Mouse (Mus musculus): ENCODE results near the gene Upf2. TPM values are rescaled to one million over a fixed set of nuclear protein-coding genes. Genes with fewer than 3 reads are reported as not detected.

The Upf2 gene
- total RNA-seq (2023), result 55.8 to 66.7 TPM (median 58.0 TPM) in 4 replicates

DNA sequence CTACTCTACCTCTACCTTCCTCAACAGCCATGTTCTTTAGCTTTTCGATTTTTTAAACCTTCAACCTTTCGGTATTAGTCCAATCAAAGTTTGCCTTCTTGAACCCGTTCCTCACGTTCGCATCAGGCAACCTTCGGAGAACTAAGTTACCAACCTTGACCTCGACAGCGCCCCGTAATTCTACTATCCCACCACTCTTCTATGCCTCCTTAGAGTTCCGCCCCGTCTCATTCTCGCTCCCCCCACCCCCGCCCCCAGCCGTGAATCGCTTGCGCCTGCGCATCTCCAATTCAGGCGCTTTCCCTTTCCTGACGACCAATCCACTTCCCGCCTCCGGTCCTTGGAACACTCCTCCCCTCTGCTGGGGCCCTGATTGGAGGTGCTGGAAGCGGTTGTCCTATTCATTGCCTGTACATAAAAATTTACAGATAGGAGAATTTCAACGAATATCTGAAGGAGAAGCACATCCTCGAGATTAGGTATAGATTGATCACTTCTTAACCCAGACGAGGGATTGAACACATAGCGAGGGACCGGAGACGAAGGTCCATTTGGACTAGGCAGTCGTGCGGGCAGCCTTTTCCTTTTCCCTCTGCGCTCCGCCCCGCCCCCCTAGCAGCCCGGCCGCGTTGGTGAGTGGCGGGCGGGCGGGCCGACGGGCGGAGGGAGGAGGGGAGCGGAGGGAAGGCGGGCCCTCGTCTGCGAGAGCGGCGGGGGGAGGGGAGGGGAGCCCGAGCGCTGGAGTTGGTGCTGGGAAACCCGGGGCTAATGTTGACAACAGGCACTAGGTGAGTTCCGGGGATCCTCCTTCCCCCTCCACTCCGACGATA is at the start of gene Upf2:
Gene Upf2 (plus strand): TSS at position 704 of the 830 bp plus-strand sequence.

DNA sequence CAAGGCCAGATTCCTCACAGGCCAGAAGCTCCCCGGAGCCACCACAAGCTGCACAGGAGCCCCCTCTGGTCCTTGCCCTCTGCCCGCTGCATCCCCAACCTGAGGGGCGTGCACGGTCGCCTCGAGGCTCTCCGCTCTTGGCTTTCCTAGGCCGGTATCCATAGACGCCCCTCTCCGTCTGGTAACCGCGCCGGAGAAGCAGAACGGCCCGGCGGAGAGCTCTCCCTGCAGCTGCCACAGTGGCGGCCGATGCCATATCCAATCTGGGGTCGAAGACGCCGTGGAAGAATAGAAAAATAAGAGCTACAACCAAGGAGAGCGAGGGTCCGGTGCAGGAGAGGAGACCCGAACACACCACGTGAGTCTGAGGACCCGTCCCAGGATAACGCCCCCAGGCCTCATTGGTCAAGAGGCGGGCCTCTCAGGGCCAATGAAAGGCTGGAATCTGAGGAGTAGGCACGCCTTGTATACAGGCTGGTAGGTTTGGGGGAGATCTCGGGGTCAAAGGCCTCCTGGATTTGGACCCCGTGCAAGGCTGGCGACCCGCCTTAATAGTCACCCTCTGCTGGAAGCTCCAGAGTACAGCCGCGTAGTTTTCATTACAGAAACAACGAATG is 8.7 kb upstream of the Upf2 start, which contains the start of gene Dhtkd1:
Gene Dhtkd1 (minus strand): TSS at position 377 of the 617 bp plus-strand sequence.

Other genes starting within 250 kb of the Upf2 start
- gene Camk1d, start 237.0 kb upstream of the Upf2 start, total RNA-seq (2023), result 53.6 to 70.1 TPM (median 55.7 TPM) in 4 replicates
- gene Nudt5, start 106.5 kb upstream of the Upf2 start, total RNA-seq (2023), result 24.5 to 30.3 TPM (median 28.6 TPM) in 4 replicates
- 80.0 to 107 TPM (median 88.6 TPM) in 4 replicates for gene Cdc123, start 106.3 kb upstream of the Upf2 start, total RNA-seq (2023)
- 0.83 to 3.2 TPM (median 2.6 TPM) in 4 replicates for gene Gm13199, start 88.5 kb upstream of the Upf2 start, total RNA-seq (2023)
- 25.6 to 36.6 TPM (median 31.1 TPM) in 4 replicates for gene Sec61a2, start 56.0 kb upstream of the Upf2 start, total RNA-seq (2023)
- gene Dhtkd1, start 8.7 kb upstream of the Upf2 start, total RNA-seq (2023), result 0.69 to 2.7 TPM (median 1.5 TPM) in 4 replicates
- gene Proser2, start 178.7 kb downstream of the Upf2 start, total RNA-seq (2023), result not detected in 4 replicates